Mouse (Mus musculus) spleen, adult 12 weeks (tissue): Measurements from ENCODE around the gene Gm4981.

Experiments
- DNase-seq: peaks from one replicate; pipeline ENCODE4 v3.0.0; 2022; ENCODE audit warnings: low spot score

Gene Gm4981

GRCm38 (mm10) chr10:58221571-58221970, 14.9 kb downstream of the Gm4981 start:
- DNase-seq, result peak; percentile 12

GRCm38 (mm10) chr10:58220726-58221125, 15.8 kb downstream of the Gm4981 start:
- no peak for DNase-seq

GRCm38 (mm10) chr10:58217366-58217765, 19.1 kb downstream of the Gm4981 start:
- DNase-seq, result no peak

- no peak for DNase-seq
Measured at GRCm38 (mm10) chr10:58215353-58215752, 21.1 kb downstream of the Gm4981 start.

GRCm38 (mm10) chr10:58214934-58215333, 21.6 kb downstream of the Gm4981 start:
- no peak for DNase-seq

- DNase-seq, result no peak
Measured at GRCm38 (mm10) chr10:58214497-58214896, 22.0 kb downstream of the Gm4981 start.

GRCm38 (mm10) chr10:58212230-58212629, 24.3 kb downstream of the Gm4981 start:
- no peak for DNase-seq

GRCm38 (mm10) chr10:58211213-58211612, 25.3 kb downstream of the Gm4981 start:
- DNase-seq, result no peak

- DNase-seq, result no peak
Measured at GRCm38 (mm10) chr10:58210514-58210913, 26.0 kb downstream of the Gm4981 start.

- DNase-seq, result no peak
Measured at GRCm38 (mm10) chr10:58209710-58210467, 26.6 kb downstream of the Gm4981 start.

GRCm38 (mm10) chr10:58206639-58207404, 29.7 kb downstream of the Gm4981 start:
- no peak for DNase-seq

GRCm38 (mm10) chr10:58205986-58206385, 30.5 kb downstream of the Gm4981 start:
- no peak for DNase-seq
